Mouse (Mus musculus) thymus, adult 2 months (tissue): Measurements from ENCODE around the gene Orm3.

Source experiments
- CTCF ChIP-seq: fragments of 200-500 bp; IDR thresholded peaks from 2 replicates; pipeline ENCODE4 v1.5.1; 2012; ENCODE audit warnings: mild to moderate bottlenecking, control low read depth, low read length, moderate library complexity, borderline replicate concordance; ENCODE audit not compliant: control insufficient read depth, poor library complexity, insufficient read depth; ENCODE audit errors: extremely low read depth
- POLR2A ChIP-seq: fragments of 200-500 bp; IDR thresholded peaks from 2 replicates; pipeline ENCODE4 v1.6.1; 2012; ENCODE audit warnings: mild to moderate bottlenecking, low read length, control low read depth, moderate library complexity; ENCODE audit not compliant: control insufficient read depth, poor library complexity, insufficient read depth; ENCODE audit errors: extremely low read depth

DNA sequence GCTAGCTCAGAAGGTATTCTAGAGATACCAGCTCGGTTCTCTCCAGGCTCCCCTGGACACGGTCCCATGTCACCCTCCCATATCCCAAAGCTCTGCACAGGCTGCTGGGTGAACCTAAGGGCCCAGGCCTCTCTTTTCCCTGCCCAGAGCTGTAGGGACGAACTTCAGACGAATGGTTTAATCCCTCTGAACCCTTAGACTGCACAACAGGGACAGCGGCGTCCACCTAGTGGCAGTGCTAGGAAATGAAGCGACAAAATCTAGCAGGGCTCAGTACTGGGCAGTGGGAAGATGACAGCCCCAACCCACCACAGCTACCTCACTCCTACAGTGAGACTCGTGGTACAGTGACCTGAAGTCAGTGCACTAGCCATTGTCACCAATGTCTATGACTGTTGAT is 52.7 kb downstream of the Orm3 start:
- TF ChIP-seq CTCF, result peak; percentile 69; the same call in 1 of the 2 replicates
- no peak for TF ChIP-seq POLR2A
